Mouse (Mus musculus): ENCODE data around the gene Gpr34. TPM values are rescaled to one million over a fixed set of nuclear protein-coding genes. Genes with fewer than 3 reads are reported as not detected.
A peak's percentile ranks its signal among the peaks of the same experiment; 100 is the strongest.

Gpr34 gene
- polyA plus RNA-seq, 1 experiment, result 14.7 TPM

- H3K27ac ChIP-seq (ENCODE audit: insufficient read depth, low read length), result no peak overlapping the region
- H3K4me3 ChIP-seq (ENCODE audit: insufficient read depth, low read length), result no peak overlapping the region
- TF ChIP-seq POLR2A (IDR thresholded peaks at IDR 0.05; ENCODE audit: extremely low read depth, insufficient read depth, low read length) (no peak), CTCF (IDR thresholded peaks at IDR 0.05; ENCODE audit: extremely low read depth, insufficient read depth, low read length) (no peak)
- peaks cover 2% of the 10 kb centered on the region; the same call in 1 of the 2 replicates for H3K4me1 ChIP-seq (ENCODE audit: control insufficient read depth, insufficient read depth, low read length)
Observed at GRCm38 (mm10) chrX:13659201-13659890, 27.5 kb downstream of the Gpr34 start.

- H3K4me3 ChIP-seq (ENCODE audit: insufficient read depth, low read length), result no peak within 1 kb of the TSS
- H3K4me1 ChIP-seq (ENCODE audit: control insufficient read depth, insufficient read depth, low read length), result no peaks in the 10 kb centered on the region
- no peak within 1 kb of the TSS for H3K27ac ChIP-seq (ENCODE audit: insufficient read depth, low read length)
- no peak for TF ChIP-seq POLR2A (IDR thresholded peaks at IDR 0.05; ENCODE audit: extremely low read depth, insufficient read depth, low read length)
- no peak for TF ChIP-seq CTCF (IDR thresholded peaks at IDR 0.05; ENCODE audit: extremely low read depth, insufficient read depth, low read length)
Observed at GRCm38 (mm10) chrX:13661063-13661462, 29.2 kb downstream of the Gpr34 start, which contains the start of gene Gpr82. Gene Gpr82, plus strand, starts transcription at chrX:13661363.

- no peaks in the 10 kb centered on the region for H3K4me1 ChIP-seq (ENCODE audit: control insufficient read depth, insufficient read depth, low read length)
- H3K27ac ChIP-seq (ENCODE audit: insufficient read depth, low read length), result no peak overlapping the region
- TF ChIP-seq POLR2A (IDR thresholded peaks at IDR 0.05; ENCODE audit: extremely low read depth, insufficient read depth, low read length) (no peak), CTCF (IDR thresholded peaks at IDR 0.05; ENCODE audit: extremely low read depth, insufficient read depth, low read length) (no peak)
- H3K4me3 ChIP-seq (ENCODE audit: insufficient read depth, low read length), result no peak overlapping the region
Observed at GRCm38 (mm10) chrX:13668867-13669266, 37.0 kb downstream of the Gpr34 start.

GRCm38 (mm10) chrX:13670342-13670741, 38.5 kb downstream of the Gpr34 start:
- TF ChIP-seq POLR2A (IDR thresholded peaks at IDR 0.05; ENCODE audit: extremely low read depth, insufficient read depth, low read length), result no peak
- no peak for TF ChIP-seq CTCF (IDR thresholded peaks at IDR 0.05; ENCODE audit: extremely low read depth, insufficient read depth, low read length)
- H3K27ac ChIP-seq (ENCODE audit: insufficient read depth, low read length), result no peak overlapping the region
- no peaks in the 10 kb centered on the region for H3K4me1 ChIP-seq (ENCODE audit: control insufficient read depth, insufficient read depth, low read length)

GRCm38 (mm10) chrX:13673001-13673400, 41.1 kb downstream of the Gpr34 start:
- TF ChIP-seq CTCF (IDR thresholded peaks at IDR 0.05; ENCODE audit: extremely low read depth, insufficient read depth, low read length) (no peak), POLR2A (IDR thresholded peaks at IDR 0.05; ENCODE audit: extremely low read depth, insufficient read depth, low read length) (no peak)
- no peak overlapping the region for H3K4me3 ChIP-seq (ENCODE audit: insufficient read depth, low read length)
- no peak overlapping the region for H3K27ac ChIP-seq (ENCODE audit: insufficient read depth, low read length)
- no peaks in the 10 kb centered on the region for H3K4me1 ChIP-seq (ENCODE audit: control insufficient read depth, insufficient read depth, low read length)

More at GRCm38 (mm10) chrX:13670342-13670741, 38.5 kb downstream of the Gpr34 start:
- H3K4me3 ChIP-seq (ENCODE audit: insufficient read depth, low read length), result no peak overlapping the region

- Histone ChIP-seq H3K4me1 (ENCODE audit: control insufficient read depth, insufficient read depth, low read length) (no peaks in the 10 kb centered on the region; the same call in 1 of the 2 replicates), H3K4me3 (ENCODE audit: insufficient read depth, low read length) (no peak overlapping the region), H3K27ac (ENCODE audit: insufficient read depth, low read length) (0 out of 2 replicates have a peak overlapping the region, but pooled peaks have one; percentile 71)
- TF ChIP-seq CTCF (IDR thresholded peaks at IDR 0.05; ENCODE audit: extremely low read depth, insufficient read depth, low read length) (no peak), POLR2A (IDR thresholded peaks at IDR 0.05; ENCODE audit: extremely low read depth, insufficient read depth, low read length) (no peak)
Observed at GRCm38 (mm10) chrX:13681748-13682147, 49.9 kb downstream of the Gpr34 start.

- no peak overlapping the region for H3K4me3 ChIP-seq (ENCODE audit: insufficient read depth, low read length)
- H3K4me1 ChIP-seq (ENCODE audit: control insufficient read depth, insufficient read depth, low read length), result no peaks in the 10 kb centered on the region; the same call in 1 of the 2 replicates
- no peak overlapping the region for H3K27ac ChIP-seq (ENCODE audit: insufficient read depth, low read length)
- TF ChIP-seq CTCF (IDR thresholded peaks at IDR 0.05; ENCODE audit: extremely low read depth, insufficient read depth, low read length) (no peak), POLR2A (IDR thresholded peaks at IDR 0.05; ENCODE audit: extremely low read depth, insufficient read depth, low read length) (no peak)
Observed at GRCm38 (mm10) chrX:13686589-13686988, 54.7 kb downstream of the Gpr34 start.

- TF ChIP-seq POLR2A (IDR thresholded peaks at IDR 0.05; ENCODE audit: extremely low read depth, insufficient read depth, low read length) (peak; percentile 44; the same call in 1 of the 2 replicates), CTCF (IDR thresholded peaks at IDR 0.05; ENCODE audit: extremely low read depth, insufficient read depth, low read length) (no peak)
- Histone ChIP-seq H3K4me1 (ENCODE audit: control insufficient read depth, insufficient read depth, low read length) (no peaks in the 10 kb centered on the region; the same call in 1 of the 2 replicates), H3K27ac (ENCODE audit: insufficient read depth, low read length) (no peak overlapping the region), H3K4me3 (ENCODE audit: insufficient read depth, low read length) (no peak overlapping the region)
Observed at GRCm38 (mm10) chrX:13688356-13688755, 56.5 kb downstream of the Gpr34 start.

Other genes starting within 250 kb of the Gpr34 start
- 0.38 and 0.40 TPM in 2 replicates for gene Nyx, start 166.0 kb upstream of the Gpr34 start, polyA plus RNA-seq (2012; rRNA removed)
- gene Gpr82, start 29.3 kb downstream of the Gpr34 start, polyA plus RNA-seq (2012; rRNA removed), result 0.04 TPM in 2 replicates
- 31.3 and 32.6 TPM in 2 replicates for gene Cask, start 219.3 kb downstream of the Gpr34 start, polyA plus RNA-seq (2012; rRNA removed)

All from cortical plate, adult 2 months (tissue).